Mouse (Mus musculus) heart, postnatal 0 days (tissue): Measurements from ENCODE around the gene Rai1.

ENCODE experiments used
- CTCF ChIP-seq: IDR thresholded peaks from 2 replicates; pipeline ENCODE4 v1.5.1; 2016; ENCODE audit warnings: antibody characterized with exemption, control low read depth, low read depth
- EP300 ChIP-seq: IDR thresholded peaks from 2 replicates; pipeline ENCODE4 v1.6.1; 2016; ENCODE audit warnings: antibody characterized with exemption, low read depth

DNA sequence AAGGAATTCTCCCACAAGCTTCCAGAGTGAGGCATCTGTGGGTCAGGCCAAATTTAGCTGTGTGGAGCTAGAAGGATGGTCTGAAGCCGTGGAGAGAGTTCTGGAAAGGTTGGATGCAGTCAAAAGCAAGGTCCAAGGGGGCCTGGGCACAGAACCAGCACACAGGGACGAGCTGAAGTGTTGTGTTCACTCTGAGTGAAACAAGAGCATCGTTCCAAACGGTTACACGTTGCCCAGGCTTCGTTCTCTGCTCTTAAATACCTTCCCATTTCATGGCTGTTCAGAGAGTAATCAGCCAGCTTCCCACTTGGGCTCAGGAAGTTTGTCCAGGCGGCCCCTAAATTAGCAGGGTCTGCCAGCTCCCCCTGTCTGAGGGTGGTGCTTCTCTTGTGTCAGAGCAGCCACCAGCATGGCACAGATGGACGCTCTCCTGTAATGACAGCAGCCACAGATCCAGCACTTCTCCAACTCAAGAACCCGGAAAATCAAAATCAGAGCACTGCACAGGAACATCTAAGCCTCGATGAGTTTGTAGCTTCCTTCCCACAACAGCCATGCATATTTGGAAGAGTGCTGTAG, 68.9 kb downstream of the Rai1 start:
- TF ChIP-seq CTCF, result no peak
- TF ChIP-seq EP300, result no peak
